Mouse (Mus musculus): ENCODE measurements around the gene Bcl2l10. TPM values are rescaled to one million over a fixed set of nuclear protein-coding genes. Genes with fewer than 3 reads are reported as not detected.

The Bcl2l10 gene
- polyA plus RNA-seq, 1 experiment from 2014 or later: not detected

DNA sequence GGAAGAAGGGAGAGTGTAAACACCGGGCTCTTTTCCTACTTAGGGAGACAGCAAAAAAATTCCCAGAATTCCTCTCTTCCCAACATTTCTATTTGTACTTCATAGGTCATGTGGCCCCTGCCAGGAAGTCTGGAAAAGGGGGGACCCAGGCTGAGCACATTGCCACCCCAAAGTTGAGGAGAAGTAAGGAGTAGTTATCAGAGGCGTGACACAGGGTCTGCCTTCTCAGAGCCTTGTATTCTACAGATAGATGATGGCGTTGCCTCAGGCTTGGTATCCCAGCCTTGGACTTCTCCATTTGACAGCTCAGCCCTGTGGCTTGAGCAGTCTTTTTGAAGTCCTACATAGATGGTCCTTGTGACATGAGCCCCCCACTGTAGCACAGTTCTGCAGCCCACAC lies 32.3 kb upstream of the Bcl2l10 start:
- Histone ChIP-seq H3K4me3 (peak overlapping the region; percentile 91), H3K36me3 (0 out of 2 replicates have a peak, but pooled peaks cover 5% of the 10 kb centered on the region), H3K4me1 (peaks cover 38% of the 10 kb centered on the region), H3K27ac (0 out of 2 replicates have a peak overlapping the region, but pooled peaks have one; percentile 95), H3K9me3 (no peaks in the 10 kb centered on the region), H3K27me3 (ENCODE audit: insufficient read depth, poor library complexity, severe bottlenecking) (no peaks in the 10 kb centered on the region)
- no peak for DNase-seq (ENCODE audit: low spot score)
- whole genome bisulfite sequencing: 68% methylated on average over 3 of the region's 3 CpGs

DNA sequence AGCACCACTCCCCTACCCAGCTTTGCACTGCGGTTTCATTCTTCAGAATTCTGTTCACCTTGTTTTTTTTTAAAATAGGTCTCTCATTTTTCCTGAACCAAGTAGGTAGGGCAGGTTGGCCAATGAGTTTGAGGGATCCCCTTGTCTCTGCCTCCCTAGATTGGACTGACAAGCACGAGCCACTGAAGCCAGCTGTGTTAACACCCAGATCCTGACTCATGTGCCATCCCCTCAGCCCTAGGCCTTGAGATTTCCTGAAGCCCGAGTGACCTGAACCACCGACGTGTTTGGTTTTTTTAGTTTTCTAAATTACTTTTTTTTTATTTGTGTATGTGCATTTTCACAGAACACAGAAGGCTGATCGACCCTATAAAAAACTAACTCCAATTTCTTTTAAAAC lies 30.8 kb upstream of the Bcl2l10 start:
- 85% methylated on average over 6 of the region's 6 CpGs for WGBS
- no peaks in the 10 kb centered on the region for H3K27me3 ChIP-seq (ENCODE audit: insufficient read depth, poor library complexity, severe bottlenecking)
- H3K4me3 ChIP-seq: no peak overlapping the region
- no peak overlapping the region for H3K27ac ChIP-seq
- DNase-seq (ENCODE audit: low spot score): no peak
- peaks cover 44% of the 10 kb centered on the region for H3K4me1 ChIP-seq
- H3K9me3 ChIP-seq: no peaks in the 10 kb centered on the region
- 0 out of 2 replicates have a peak, but pooled peaks cover 5% of the 10 kb centered on the region for H3K36me3 ChIP-seq

DNA sequence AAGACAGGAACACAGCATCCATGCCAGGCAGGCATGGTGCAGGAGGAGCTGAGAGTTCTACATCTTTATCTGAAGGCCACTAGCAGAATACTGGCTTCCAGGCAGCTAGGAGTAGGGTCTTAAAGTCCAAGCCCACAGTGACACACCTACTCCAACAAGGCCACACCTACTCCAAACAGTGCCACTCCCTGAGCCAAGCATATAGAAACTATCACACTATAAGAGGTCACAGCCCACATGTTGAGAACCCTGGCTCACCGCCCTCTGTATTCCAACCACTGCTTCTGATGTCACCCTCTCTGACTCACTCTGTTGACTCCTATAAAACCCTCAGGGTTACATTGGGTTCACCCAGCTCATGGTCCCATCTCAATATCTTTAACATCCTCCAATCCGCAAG lies 29.4 kb upstream of the Bcl2l10 start:
- Histone ChIP-seq H3K4me3 (no peak overlapping the region), H3K36me3 (0 out of 2 replicates have a peak, but pooled peaks cover 5% of the 10 kb centered on the region), H3K27ac (no peak overlapping the region), H3K9me3 (no peaks in the 10 kb centered on the region), H3K27me3 (ENCODE audit: insufficient read depth, poor library complexity, severe bottlenecking) (no peaks in the 10 kb centered on the region), H3K4me1 (peaks cover 49% of the 10 kb centered on the region)
- no peak for DNase-seq (ENCODE audit: low spot score)
- 94% methylated on average over 2 of the region's 2 CpGs for WGBS

DNA sequence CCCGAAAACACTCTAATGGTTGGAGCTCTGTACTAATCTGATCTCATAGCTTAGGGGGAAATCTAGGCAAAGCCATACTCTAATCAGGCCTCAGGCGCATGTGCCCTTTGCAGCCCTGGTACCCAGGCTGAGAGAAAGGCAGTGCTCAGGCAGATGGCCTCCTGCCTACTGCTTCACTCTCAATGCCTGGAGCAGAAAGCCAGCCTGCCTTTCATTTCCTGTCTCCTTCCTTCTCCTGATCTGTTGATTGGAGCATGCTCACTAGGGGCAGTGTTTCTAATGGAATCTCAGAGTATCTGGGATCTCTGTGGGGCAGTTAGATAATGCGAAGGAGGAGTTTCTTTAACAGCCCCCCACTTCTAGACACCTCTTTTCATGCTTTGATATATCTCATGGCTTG lies 28.2 kb upstream of the Bcl2l10 start:
- WGBS: 64% methylated on average over 3 of the region's 3 CpGs
- Histone ChIP-seq H3K9me3 (no peaks in the 10 kb centered on the region), H3K27me3 (ENCODE audit: insufficient read depth, poor library complexity, severe bottlenecking) (no peaks in the 10 kb centered on the region), H3K4me1 (peaks cover 39% of the 10 kb centered on the region), H3K27ac (peak overlapping the region; percentile 53; the same call in 1 of the 2 replicates), H3K4me3 (no peak overlapping the region), H3K36me3 (0 out of 2 replicates have a peak, but pooled peaks cover 5% of the 10 kb centered on the region)
- DNase-seq (ENCODE audit: low spot score): no peak

DNA sequence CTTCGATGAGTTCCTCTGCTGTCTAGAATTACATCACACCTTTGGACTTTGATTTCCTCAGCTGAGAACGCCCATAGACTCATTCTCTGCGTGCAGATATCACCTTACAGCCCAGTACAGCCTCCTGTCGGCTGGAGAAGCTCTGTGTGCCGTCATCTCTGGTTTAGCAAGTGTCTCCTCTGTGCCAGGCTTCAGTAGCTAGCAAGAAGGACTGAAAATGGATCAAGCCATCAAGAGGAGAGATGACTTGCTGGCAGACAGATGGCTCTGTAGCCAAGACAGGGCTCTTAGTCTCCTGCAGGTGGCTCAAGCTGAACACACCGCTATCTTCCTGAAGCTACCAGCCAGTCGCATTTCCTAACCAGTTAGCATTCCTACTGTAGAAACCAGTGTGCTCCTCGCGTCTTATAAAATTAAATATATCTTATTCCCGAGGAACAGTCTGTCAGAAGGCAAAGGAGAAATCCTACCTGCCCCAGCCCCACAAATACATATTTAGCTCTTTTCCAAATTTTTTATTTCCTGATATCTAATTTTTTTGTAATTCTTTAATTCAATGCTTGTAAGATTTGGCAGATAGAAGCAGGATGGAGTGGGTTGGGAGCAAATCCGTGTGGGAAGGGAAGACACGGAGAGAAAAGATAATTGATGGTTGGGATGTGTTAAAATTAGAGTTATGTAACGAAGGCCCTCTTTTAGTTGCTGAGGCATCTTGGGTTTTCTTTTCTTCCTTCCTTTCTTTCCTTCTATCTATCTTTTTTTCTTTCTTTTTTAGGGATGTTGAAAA lies 25.3 kb upstream of the Bcl2l10 start:
- Histone ChIP-seq H3K4me1 (peaks cover 27% of the 10 kb centered on the region), H3K27me3 (ENCODE audit: insufficient read depth, poor library complexity, severe bottlenecking) (no peaks in the 10 kb centered on the region), H3K9me3 (no peaks in the 10 kb centered on the region), H3K27ac (no peak overlapping the region), H3K4me3 (no peak overlapping the region), H3K36me3 (peaks cover 18% of the 10 kb centered on the region; the same call in 1 of the 2 replicates)
- 69% methylated on average over 13 of the region's 13 CpGs for WGBS
- DNase-seq (ENCODE audit: low spot score): no peak

DNA sequence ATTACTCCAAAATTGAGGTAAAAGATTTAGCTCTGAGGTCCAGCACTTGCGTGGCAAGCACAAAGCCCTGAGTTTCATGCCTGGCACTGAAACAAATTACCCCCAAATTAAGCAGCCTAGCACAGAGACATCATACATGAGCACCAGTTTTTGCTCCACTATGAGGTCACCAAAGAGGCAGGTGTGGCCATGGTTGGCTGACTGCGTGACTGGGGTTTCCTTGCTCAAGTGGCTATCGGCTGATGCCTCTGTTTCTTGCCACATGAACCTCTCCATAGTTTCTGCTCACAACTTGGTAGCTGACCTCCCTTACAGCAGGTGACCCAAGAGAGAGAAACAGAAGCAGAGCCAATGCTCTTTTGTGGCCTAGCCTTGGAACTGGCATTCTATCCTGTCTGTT lies 19.5 kb upstream of the Bcl2l10 start:
- Histone ChIP-seq H3K36me3 (peaks cover 59% of the 10 kb centered on the region), H3K4me3 (no peak overlapping the region), H3K27ac (no peak overlapping the region), H3K4me1 (no peaks in the 10 kb centered on the region), H3K9me3 (no peaks in the 10 kb centered on the region), H3K27me3 (ENCODE audit: insufficient read depth, poor library complexity, severe bottlenecking) (no peaks in the 10 kb centered on the region)
- WGBS: 91% methylated on average over 3 of the region's 3 CpGs
- DNase-seq (ENCODE audit: low spot score): no peak

DNA sequence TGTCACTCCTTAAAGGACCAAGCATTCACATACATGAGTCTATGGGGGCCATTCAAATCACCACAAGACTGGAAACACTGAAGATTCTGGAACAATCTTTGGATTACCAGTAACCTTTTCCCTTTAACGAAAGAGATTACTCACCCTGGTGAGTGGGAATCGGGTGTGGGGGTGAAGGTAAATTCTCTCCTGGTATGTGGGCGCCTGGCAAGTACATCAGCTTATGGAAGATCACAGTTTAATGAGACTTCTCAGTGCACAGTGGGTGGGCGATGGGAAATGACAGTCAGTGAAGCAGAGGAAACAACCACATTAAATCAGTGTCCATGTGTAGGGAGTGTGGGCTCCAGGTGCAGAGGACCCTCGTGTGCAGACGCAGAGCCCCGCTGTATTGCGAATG lies 16.7 kb upstream of the Bcl2l10 start:
- Histone ChIP-seq H3K36me3 (peaks cover 75% of the 10 kb centered on the region), H3K27me3 (ENCODE audit: insufficient read depth, poor library complexity, severe bottlenecking) (no peaks in the 10 kb centered on the region), H3K27ac (no peak overlapping the region), H3K4me3 (no peak overlapping the region), H3K9me3 (no peaks in the 10 kb centered on the region), H3K4me1 (no peaks in the 10 kb centered on the region)
- DNase-seq (ENCODE audit: low spot score): no peak
- WGBS: 95% methylated on average over 8 of the region's 8 CpGs

DNA sequence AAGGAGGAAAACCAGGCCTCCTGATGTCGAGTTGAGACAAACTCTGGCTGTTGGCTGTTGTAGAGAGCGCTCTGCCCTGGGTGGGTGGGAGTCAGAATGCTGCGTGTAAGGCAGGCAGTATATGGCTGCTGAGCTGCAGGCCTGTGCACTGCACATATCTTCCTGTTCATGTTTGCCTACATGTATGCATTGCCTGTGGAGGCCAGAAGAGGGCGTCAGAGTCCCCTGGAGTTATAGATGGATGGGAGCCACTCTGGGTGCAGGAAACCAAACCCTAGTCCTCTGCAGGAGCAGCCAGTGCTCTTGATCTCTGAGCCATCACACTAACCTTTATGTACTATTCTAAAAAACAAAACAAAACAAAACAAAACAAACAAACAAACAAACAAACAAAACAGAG lies 13.1 kb upstream of the Bcl2l10 start:
- DNase-seq (ENCODE audit: low spot score): no peak
- Histone ChIP-seq H3K4me3 (no peak overlapping the region), H3K9me3 (no peaks in the 10 kb centered on the region), H3K36me3 (peaks cover 89% of the 10 kb centered on the region), H3K4me1 (no peaks in the 10 kb centered on the region), H3K27ac (no peak overlapping the region), H3K27me3 (ENCODE audit: insufficient read depth, poor library complexity, severe bottlenecking) (no peaks in the 10 kb centered on the region)
- WGBS: 76% methylated on average over 4 of the region's 4 CpGs

DNA sequence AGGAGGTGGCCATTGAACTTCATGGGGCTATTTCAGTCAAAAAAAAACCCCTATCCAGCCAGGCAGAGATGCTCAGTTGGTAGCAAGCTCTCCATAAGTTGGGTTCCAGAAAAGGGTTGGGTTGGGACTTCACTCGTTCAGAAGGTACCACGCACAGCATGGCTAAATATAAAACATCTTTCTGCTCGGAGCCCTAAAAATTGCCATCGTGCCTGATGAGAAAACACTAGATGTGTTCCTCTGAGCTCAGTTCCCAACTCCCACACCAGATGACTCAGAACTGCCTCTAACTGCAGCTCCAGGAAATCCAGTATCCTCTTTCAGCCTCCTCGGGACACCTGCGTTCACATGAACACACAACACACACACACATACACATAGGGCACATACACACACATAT lies 9.5 kb upstream of the Bcl2l10 start:
- Histone ChIP-seq H3K4me3 (no peak overlapping the region), H3K27ac (no peak overlapping the region), H3K9me3 (no peaks in the 10 kb centered on the region), H3K27me3 (ENCODE audit: insufficient read depth, poor library complexity, severe bottlenecking) (no peaks in the 10 kb centered on the region), H3K36me3 (peaks cover 88% of the 10 kb centered on the region), H3K4me1 (no peaks in the 10 kb centered on the region)
- 89% methylated on average over 6 of the region's 6 CpGs for WGBS
- DNase-seq (ENCODE audit: low spot score): no peak

DNA sequence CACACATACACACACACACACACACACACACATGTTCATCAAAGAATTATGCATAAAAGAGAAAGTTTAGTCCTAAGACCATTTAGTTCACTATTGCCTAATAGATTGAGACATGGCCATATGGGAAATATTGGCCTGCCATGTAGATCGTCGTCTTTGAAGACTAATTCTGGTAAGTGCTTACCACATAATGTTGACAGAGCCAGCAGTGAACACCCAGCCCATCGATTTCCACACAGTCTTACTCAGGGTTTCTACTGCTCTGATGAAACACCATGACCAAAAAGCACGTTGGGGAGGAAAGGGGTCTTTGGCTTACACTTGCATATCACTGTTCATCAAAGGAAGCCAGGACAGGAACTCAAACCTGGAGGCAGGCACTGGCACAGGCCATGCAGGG lies 5.1 kb upstream of the Bcl2l10 start:
- DNase-seq (ENCODE audit: low spot score): no peak
- H3K4me1 ChIP-seq: no peaks in the 10 kb centered on the region
- WGBS: 84% methylated on average over 4 of the region's 4 CpGs
- H3K27me3 ChIP-seq (ENCODE audit: insufficient read depth, poor library complexity, severe bottlenecking): no peaks in the 10 kb centered on the region
- no peaks in the 10 kb centered on the region for H3K9me3 ChIP-seq
- H3K36me3 ChIP-seq: peaks cover 80% of the 10 kb centered on the region
- H3K4me3 ChIP-seq: no peak overlapping the region
- no peak overlapping the region for H3K27ac ChIP-seq

DNA sequence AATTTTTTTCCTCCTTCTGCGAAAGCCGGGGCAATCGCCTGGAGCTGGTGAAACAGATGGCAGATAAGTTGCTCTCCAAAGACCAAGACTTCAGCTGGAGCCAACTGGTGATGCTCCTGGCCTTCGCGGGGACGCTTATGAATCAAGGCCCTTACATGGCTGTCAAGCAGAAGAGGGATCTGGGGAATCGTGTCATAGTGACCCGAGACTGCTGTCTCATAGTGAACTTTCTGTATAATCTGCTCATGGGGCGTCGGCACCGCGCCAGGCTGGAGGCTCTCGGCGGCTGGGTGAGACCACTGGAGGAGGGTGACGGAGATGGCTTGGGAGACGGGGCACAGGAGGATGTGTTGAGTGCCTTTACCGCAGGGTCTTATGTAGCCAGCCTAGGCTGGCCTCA lies 508 bp downstream of the Bcl2l10 start:
- WGBS: 86% methylated on average over 17 of the region's 17 CpGs
- Histone ChIP-seq H3K27me3 (ENCODE audit: insufficient read depth, poor library complexity, severe bottlenecking) (no peaks in the 10 kb centered on the region), H3K36me3 (peaks cover 36% of the 10 kb centered on the region), H3K9me3 (no peaks in the 10 kb centered on the region), H3K4me3 (no peak overlapping the region), H3K27ac (no peak overlapping the region), H3K4me1 (peaks cover 13% of the 10 kb centered on the region; the same call in 1 of the 2 replicates)
- DNase-seq (ENCODE audit: low spot score): no peak

DNA sequence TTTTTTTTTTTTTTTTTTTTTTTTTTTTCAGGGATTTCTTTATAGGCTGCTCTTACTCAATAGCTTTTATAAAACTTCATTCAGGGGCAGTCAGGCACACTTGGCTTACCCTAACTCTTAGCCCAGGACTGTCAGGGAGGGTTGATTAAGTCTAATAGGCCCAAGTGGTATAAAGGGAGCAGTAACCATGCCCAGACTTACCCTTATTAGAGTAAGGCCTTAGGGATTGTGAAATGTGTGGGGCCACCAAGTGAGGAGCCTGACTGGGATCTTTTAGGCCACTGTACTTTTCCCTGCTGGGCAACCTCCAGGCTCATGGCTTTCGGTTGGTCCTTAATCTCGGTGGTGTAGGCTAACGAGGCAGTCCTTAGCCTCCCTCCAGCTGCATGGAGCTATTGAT lies 1.1 kb downstream of the Bcl2l10 start:
- Histone ChIP-seq H3K9me3 (no peaks in the 10 kb centered on the region), H3K36me3 (peaks cover 30% of the 10 kb centered on the region), H3K4me1 (peaks cover 13% of the 10 kb centered on the region; the same call in 1 of the 2 replicates), H3K27ac (no peak overlapping the region), H3K4me3 (no peak overlapping the region), H3K27me3 (ENCODE audit: insufficient read depth, poor library complexity, severe bottlenecking) (no peaks in the 10 kb centered on the region)
- 81% methylated on average over 3 of the region's 3 CpGs for WGBS
- no peak for DNase-seq (ENCODE audit: low spot score)

DNA sequence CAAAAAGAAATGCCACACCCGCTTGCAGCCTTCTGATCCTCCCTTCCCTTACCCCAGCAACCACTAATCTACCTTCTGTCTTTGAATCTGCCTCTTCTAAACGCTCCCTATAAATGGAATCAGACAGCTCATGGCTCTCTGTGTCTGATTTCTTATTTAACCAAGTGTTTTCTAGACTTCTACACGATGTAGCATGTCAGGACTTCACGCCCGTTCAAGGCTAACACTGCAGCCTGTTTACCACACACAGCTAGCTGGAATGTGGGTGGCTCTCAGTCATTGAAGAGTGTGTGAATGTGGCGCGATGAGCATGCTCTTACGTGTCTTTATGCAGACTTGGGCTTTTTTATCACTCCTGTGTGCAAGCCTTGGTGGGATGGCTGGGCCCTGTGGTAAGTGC lies 5.5 kb downstream of the Bcl2l10 start:
- no peak overlapping the region for H3K27ac ChIP-seq
- no peak for DNase-seq (ENCODE audit: low spot score)
- no peaks in the 10 kb centered on the region for H3K36me3 ChIP-seq
- WGBS: 74% methylated on average over 8 of the region's 8 CpGs
- H3K27me3 ChIP-seq (ENCODE audit: insufficient read depth, poor library complexity, severe bottlenecking): no peaks in the 10 kb centered on the region
- no peak overlapping the region for H3K4me3 ChIP-seq
- no peaks in the 10 kb centered on the region for H3K9me3 ChIP-seq
- H3K4me1 ChIP-seq: peaks cover 13% of the 10 kb centered on the region; the same call in 1 of the 2 replicates

Data from heart, embryonic 10.5 days (tissue).